Mouse (Mus musculus): ENCODE results near the gene Mctp2. TPM values are rescaled to one million over a fixed set of nuclear protein-coding genes. Genes with fewer than 3 reads are reported as not detected.
"Not testable (repeated sequence)": the region's sequence is repeated elsewhere in the genome, so short reads cannot be mapped to it uniquely, and the experiment has no call there.

Mctp2 gene
- polyA plus RNA-seq, 1 experiment from 2014 or later = 3.1 TPM

- Histone ChIP-seq H3K4me3 (replicated peaks; ENCODE audit: low read length) (no peak overlapping the region), H3K9ac (ENCODE audit: low read length) (no peak overlapping the region), H3K4me2 (ENCODE audit: low read depth, low read length) (no peak overlapping the region), H3K9me3 (replicated peaks; ENCODE audit: control insufficient read depth, low read length) (no peaks in the 10 kb centered on the region), H3K36me3 (ENCODE audit: control insufficient read depth, insufficient read depth, low read length) (no peaks in the 10 kb centered on the region), H3K27ac (ENCODE audit: low read length) (no peak overlapping the region), H3K4me1 (ENCODE audit: control insufficient read depth, insufficient read depth, low read length) (no peaks in the 10 kb centered on the region), H3K27me3 (ENCODE audit: control insufficient read depth, insufficient read depth, low read length) (no peaks in the 10 kb centered on the region)
- ATAC-seq (ENCODE audit: insufficient read depth, low FRiP score) = no peak
- WGBS = 79% methylated on average over 10 of the region's 10 CpGs
Observed at GRCm38 (mm10) chr7:72259045-72259444, 47.4 kb downstream of the Mctp2 start.

GRCm38 (mm10) chr7:72250326-72250725, 56.1 kb downstream of the Mctp2 start:
- not testable (repeated sequence) for H3K27ac ChIP-seq (ENCODE audit: low read length); H3K27me3 ChIP-seq (ENCODE audit: control insufficient read depth, insufficient read depth, low read length); H3K4me1 ChIP-seq (ENCODE audit: control insufficient read depth, insufficient read depth, low read length); H3K9ac ChIP-seq (ENCODE audit: low read length); H3K9me3 ChIP-seq (replicated peaks; ENCODE audit: control insufficient read depth, low read length); H3K36me3 ChIP-seq (ENCODE audit: control insufficient read depth, insufficient read depth, low read length); H3K4me2 ChIP-seq (ENCODE audit: low read depth, low read length); H3K4me3 ChIP-seq (replicated peaks; ENCODE audit: low read length); ATAC-seq (ENCODE audit: insufficient read depth, low FRiP score)
- WGBS = 92% methylated on average over 8 of the region's 9 CpGs

- WGBS = 92% methylated on average over 9 of the region's 9 CpGs
- ATAC-seq (ENCODE audit: insufficient read depth, low FRiP score) = no peak
- Histone ChIP-seq H3K27ac (ENCODE audit: low read length) (no peak overlapping the region), H3K4me3 (replicated peaks; ENCODE audit: low read length) (no peak overlapping the region), H3K36me3 (ENCODE audit: control insufficient read depth, insufficient read depth, low read length) (no peaks in the 10 kb centered on the region), H3K9me3 (replicated peaks; ENCODE audit: control insufficient read depth, low read length) (no peaks in the 10 kb centered on the region), H3K4me2 (ENCODE audit: low read depth, low read length) (no peak overlapping the region), H3K9ac (ENCODE audit: low read length) (no peak overlapping the region), H3K4me1 (ENCODE audit: control insufficient read depth, insufficient read depth, low read length) (no peaks in the 10 kb centered on the region), H3K27me3 (ENCODE audit: control insufficient read depth, insufficient read depth, low read length) (no peaks in the 10 kb centered on the region)
Observed at GRCm38 (mm10) chr7:72241269-72241668, 65.1 kb downstream of the Mctp2 start.

GRCm38 (mm10) chr7:72239782-72240493, 66.5 kb downstream of the Mctp2 start:
- Histone ChIP-seq H3K4me1 (ENCODE audit: control insufficient read depth, insufficient read depth, low read length) (no peaks in the 10 kb centered on the region), H3K4me3 (replicated peaks; ENCODE audit: low read length) (no peak overlapping the region)
- ATAC-seq (ENCODE audit: insufficient read depth, low FRiP score) = no peak

GRCm38 (mm10) chr7:72238575-72238974, 67.8 kb downstream of the Mctp2 start:
- Histone ChIP-seq H3K9ac (ENCODE audit: low read length) (no peak overlapping the region), H3K36me3 (ENCODE audit: control insufficient read depth, insufficient read depth, low read length) (no peaks in the 10 kb centered on the region), H3K4me2 (ENCODE audit: low read depth, low read length) (no peak overlapping the region), H3K27me3 (ENCODE audit: control insufficient read depth, insufficient read depth, low read length) (no peaks in the 10 kb centered on the region), H3K4me3 (replicated peaks; ENCODE audit: low read length) (no peak overlapping the region), H3K27ac (ENCODE audit: low read length) (no peak overlapping the region), H3K4me1 (ENCODE audit: control insufficient read depth, insufficient read depth, low read length) (no peaks in the 10 kb centered on the region), H3K9me3 (replicated peaks; ENCODE audit: control insufficient read depth, low read length) (no peaks in the 10 kb centered on the region)
- WGBS = 31% methylated on average over 4 of the region's 4 CpGs
- ATAC-seq (ENCODE audit: insufficient read depth, low FRiP score) = no peak

More at GRCm38 (mm10) chr7:72239782-72240493, 66.5 kb downstream of the Mctp2 start:
- Histone ChIP-seq H3K27me3 (ENCODE audit: control insufficient read depth, insufficient read depth, low read length) (no peaks in the 10 kb centered on the region), H3K4me2 (ENCODE audit: low read depth, low read length) (no peak overlapping the region), H3K36me3 (ENCODE audit: control insufficient read depth, insufficient read depth, low read length) (no peaks in the 10 kb centered on the region), H3K27ac (ENCODE audit: low read length) (no peak overlapping the region), H3K9ac (ENCODE audit: low read length) (no peak overlapping the region), H3K9me3 (replicated peaks; ENCODE audit: control insufficient read depth, low read length) (no peaks in the 10 kb centered on the region)
- 37% methylated on average over 3 of the region's 3 CpGs for WGBS

GRCm38 (mm10) chr7:72234433-72234998, 71.9 kb downstream of the Mctp2 start:
- no peak overlapping the region for H3K27ac ChIP-seq (ENCODE audit: low read length)
- H3K4me1 ChIP-seq (ENCODE audit: control insufficient read depth, insufficient read depth, low read length) = no peaks in the 10 kb centered on the region
- no peak overlapping the region for H3K4me2 ChIP-seq (ENCODE audit: low read depth, low read length)
- no peak for ATAC-seq (ENCODE audit: insufficient read depth, low FRiP score)
- 74% methylated on average over 6 of the region's 6 CpGs for WGBS
- H3K27me3 ChIP-seq (ENCODE audit: control insufficient read depth, insufficient read depth, low read length) = no peaks in the 10 kb centered on the region
- H3K9ac ChIP-seq (ENCODE audit: low read length) = no peak overlapping the region
- no peak overlapping the region for H3K4me3 ChIP-seq (replicated peaks; ENCODE audit: low read length)
- H3K36me3 ChIP-seq (ENCODE audit: control insufficient read depth, insufficient read depth, low read length) = no peaks in the 10 kb centered on the region
- no peaks in the 10 kb centered on the region for H3K9me3 ChIP-seq (replicated peaks; ENCODE audit: control insufficient read depth, low read length)

GRCm38 (mm10) chr7:72231182-72231877, 75.1 kb downstream of the Mctp2 start:
- Histone ChIP-seq H3K4me2 (ENCODE audit: low read depth, low read length) (no peak overlapping the region), H3K36me3 (ENCODE audit: control insufficient read depth, insufficient read depth, low read length) (no peaks in the 10 kb centered on the region), H3K9me3 (replicated peaks; ENCODE audit: control insufficient read depth, low read length) (no peaks in the 10 kb centered on the region), H3K4me1 (ENCODE audit: control insufficient read depth, insufficient read depth, low read length) (no peaks in the 10 kb centered on the region), H3K9ac (ENCODE audit: low read length) (no peak overlapping the region), H3K4me3 (replicated peaks; ENCODE audit: low read length) (no peak overlapping the region), H3K27ac (ENCODE audit: low read length) (no peak overlapping the region), H3K27me3 (ENCODE audit: control insufficient read depth, insufficient read depth, low read length) (no peaks in the 10 kb centered on the region)
- 44% methylated on average over 7 of the region's 7 CpGs for WGBS
- no peak for ATAC-seq (ENCODE audit: insufficient read depth, low FRiP score)

- H3K4me2 ChIP-seq (ENCODE audit: low read depth, low read length) = no peak overlapping the region
- no peak overlapping the region for H3K4me3 ChIP-seq (replicated peaks; ENCODE audit: low read length)
- no peak overlapping the region for H3K9ac ChIP-seq (ENCODE audit: low read length)
- no peaks in the 10 kb centered on the region for H3K4me1 ChIP-seq (ENCODE audit: control insufficient read depth, insufficient read depth, low read length)
- no peak overlapping the region for H3K27ac ChIP-seq (ENCODE audit: low read length)
- no peaks in the 10 kb centered on the region for H3K36me3 ChIP-seq (ENCODE audit: control insufficient read depth, insufficient read depth, low read length)
- no peak for ATAC-seq (ENCODE audit: insufficient read depth, low FRiP score)
- H3K27me3 ChIP-seq (ENCODE audit: control insufficient read depth, insufficient read depth, low read length) = no peaks in the 10 kb centered on the region
- 45% methylated on average over 7 of the region's 7 CpGs for WGBS
- H3K9me3 ChIP-seq (replicated peaks; ENCODE audit: control insufficient read depth, low read length) = no peaks in the 10 kb centered on the region
Observed at GRCm38 (mm10) chr7:72229925-72230324, 76.5 kb downstream of the Mctp2 start.

GRCm38 (mm10) chr7:72223558-72223957, 82.8 kb downstream of the Mctp2 start:
- no peaks in the 10 kb centered on the region for H3K27me3 ChIP-seq (ENCODE audit: control insufficient read depth, insufficient read depth, low read length)
- H3K27ac ChIP-seq (ENCODE audit: low read length) = no peak overlapping the region
- WGBS = 78% methylated on average over 5 of the region's 5 CpGs
- H3K9me3 ChIP-seq (replicated peaks; ENCODE audit: control insufficient read depth, low read length) = no peaks in the 10 kb centered on the region
- ATAC-seq (ENCODE audit: insufficient read depth, low FRiP score) = no peak
- no peaks in the 10 kb centered on the region for H3K36me3 ChIP-seq (ENCODE audit: control insufficient read depth, insufficient read depth, low read length)
- H3K9ac ChIP-seq (ENCODE audit: low read length) = no peak overlapping the region
- H3K4me2 ChIP-seq (ENCODE audit: low read depth, low read length) = no peak overlapping the region
- no peaks in the 10 kb centered on the region for H3K4me1 ChIP-seq (ENCODE audit: control insufficient read depth, insufficient read depth, low read length)
- no peak overlapping the region for H3K4me3 ChIP-seq (replicated peaks; ENCODE audit: low read length)
